Mouse (Mus musculus) urinary bladder, adult 2 months (tissue): ENCODE results near the gene Zfp874b. TPM values are rescaled to one million over a fixed set of nuclear protein-coding genes. Genes with fewer than 3 reads are reported as not detected.
"Not testable (repeated sequence)": the region's sequence is repeated elsewhere in the genome, so short reads cannot be mapped to it uniquely, and the experiment has no call there.

ENCODE experiments used
- DNase-seq: peaks from one replicate; pipeline ENCODE4 v3.0.0; 2022; ENCODE audit warnings: low spot score
- polyA plus RNA-seq: library from polyadenylated mRNA; depleted of rRNA; stranded (reverse); fragments of >200 nt; gene quantifications from 2 replicates; pipeline ENCODE4 v1.2.3, GENCODE M21; 2012; rRNA removed

The Zfp874b gene
- polyA plus RNA-seq, result 7.3 and 8.7 TPM in 2 replicates

DNA sequence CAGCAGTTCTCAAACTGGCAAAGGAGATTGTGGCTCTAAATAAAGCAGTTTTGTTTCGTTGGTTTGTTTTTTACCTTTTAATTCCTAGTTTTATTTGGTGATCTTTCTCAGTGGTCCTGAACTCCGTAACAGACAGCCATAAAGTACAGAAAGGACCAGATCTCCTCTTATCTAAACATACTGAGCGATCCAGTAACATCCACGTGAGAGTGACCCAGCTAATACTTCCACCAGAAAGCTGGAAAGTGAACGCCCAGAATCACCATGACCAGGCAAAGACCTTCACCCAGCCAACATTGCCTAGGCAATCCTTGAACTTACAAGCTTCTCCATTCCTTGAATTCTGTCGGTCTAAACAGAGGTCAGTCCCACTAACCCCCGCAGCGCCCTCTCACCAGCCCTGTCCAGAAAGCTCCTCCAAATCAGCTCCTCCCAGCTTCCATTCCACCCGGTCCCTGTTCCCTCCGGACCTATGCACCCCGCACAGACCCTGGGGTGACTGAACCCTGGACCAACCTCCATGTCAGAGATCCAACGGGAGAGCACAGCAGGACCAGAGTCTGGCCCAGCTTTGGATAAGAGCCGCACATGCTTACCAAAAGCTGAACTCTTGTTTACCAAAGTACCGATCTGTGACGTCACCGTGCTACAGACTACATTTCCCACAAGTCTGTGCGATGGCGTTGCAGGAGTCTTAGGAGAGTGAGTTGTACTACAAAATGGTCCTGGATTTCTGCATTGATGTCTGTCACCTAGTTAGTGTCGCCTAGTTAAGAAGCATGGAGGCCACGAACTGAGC, at the start of gene Zfp874b:
Zfp874b (minus strand) TSS at position 634 of the 799 bp plus-strand sequence.
- peak; percentile 72 for DNase-seq

DNA sequence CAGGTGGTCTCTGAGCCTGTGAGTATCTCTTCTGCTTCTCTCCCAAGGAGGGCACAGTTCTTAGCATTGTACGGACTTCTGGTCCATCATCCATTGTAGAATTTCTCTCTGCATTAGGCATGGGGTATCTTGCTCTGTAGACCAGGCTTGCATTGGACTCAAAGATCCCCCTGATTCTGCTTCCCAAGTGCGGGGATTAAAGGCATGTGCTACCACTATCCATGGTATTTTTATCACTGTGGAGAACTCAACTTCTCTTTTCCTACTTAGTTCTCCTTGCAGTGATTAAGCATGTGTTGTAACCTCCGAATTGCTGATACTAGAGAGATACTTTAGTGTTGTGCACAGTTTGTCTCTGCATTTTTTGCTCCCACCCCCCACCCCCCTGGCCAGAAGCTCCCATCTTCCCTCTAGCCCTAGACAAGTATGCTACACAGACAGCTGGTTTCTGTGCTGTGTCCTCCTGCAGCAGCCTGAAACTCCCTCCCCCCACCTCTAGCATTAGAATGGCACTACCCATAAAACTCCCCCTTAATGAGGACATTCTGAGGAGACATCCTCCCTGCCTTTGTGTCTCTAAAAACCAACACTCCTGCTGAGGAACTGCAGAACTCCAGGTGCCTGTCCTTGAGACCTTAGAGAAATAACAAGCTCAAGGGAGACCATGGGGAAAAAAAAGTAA, 43.1 kb upstream of the Zfp874b start:
- DNase-seq, result no peak

DNA sequence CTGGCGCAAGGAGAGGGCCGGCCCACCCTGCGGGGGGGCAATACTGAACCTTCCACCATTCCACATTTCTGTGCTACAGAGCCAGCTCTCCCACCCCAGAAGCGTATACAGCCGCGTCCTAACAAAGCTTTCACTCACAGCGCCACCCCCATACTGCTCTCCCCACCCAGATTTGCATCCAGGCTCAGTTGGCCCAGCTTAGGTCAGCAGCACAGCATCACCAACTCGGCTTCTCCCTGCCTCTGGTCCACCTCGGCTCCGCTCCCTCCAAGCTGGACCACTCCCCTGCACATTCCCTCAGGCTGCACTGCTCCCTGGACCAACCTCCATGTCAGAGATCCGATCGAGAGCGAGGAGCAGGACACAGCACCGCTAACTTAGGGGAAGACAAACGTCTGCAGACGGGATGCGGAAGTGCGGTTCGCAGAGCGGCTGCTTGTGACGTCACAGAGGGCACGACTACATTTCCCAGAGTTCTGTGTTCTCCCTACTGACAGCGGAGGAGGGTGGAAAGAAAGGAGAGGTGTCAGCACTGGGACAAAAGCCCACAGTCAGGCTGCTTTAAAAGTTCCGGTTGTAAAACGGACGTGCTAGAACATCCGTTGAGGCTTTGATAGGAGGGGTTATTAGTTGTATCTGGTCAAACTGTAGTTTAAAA, 41.8 kb upstream of the Zfp874b start, which contains the start of the genes Gm26965 and Zfp87:
Gm26965 (minus strand) TSS at position 399 of the 658 bp plus-strand sequence.
Zfp87 (minus strand) TSS at position 425 of the 658 bp plus-strand sequence.
- DNase-seq, result peak; percentile 67

DNA sequence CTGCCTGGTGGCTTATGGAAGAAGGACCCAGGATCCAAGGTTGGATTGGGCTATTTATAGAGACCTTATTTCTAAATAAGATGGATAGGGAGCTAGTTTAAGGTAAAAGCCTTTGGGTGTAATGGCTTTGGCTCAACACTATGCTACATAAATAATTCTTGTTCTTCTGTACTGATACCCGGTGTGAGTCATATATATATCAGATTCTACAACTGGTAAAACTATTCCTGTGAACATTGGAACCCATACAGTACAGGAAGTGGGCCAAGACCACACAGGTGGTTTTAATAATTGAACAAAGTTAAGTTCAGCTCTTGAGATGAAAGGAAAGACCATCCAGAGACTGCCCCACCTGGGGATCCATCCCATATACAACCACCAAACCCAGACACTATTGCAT, 16.9 kb upstream of the Zfp874b start:
- no peak for DNase-seq

DNA sequence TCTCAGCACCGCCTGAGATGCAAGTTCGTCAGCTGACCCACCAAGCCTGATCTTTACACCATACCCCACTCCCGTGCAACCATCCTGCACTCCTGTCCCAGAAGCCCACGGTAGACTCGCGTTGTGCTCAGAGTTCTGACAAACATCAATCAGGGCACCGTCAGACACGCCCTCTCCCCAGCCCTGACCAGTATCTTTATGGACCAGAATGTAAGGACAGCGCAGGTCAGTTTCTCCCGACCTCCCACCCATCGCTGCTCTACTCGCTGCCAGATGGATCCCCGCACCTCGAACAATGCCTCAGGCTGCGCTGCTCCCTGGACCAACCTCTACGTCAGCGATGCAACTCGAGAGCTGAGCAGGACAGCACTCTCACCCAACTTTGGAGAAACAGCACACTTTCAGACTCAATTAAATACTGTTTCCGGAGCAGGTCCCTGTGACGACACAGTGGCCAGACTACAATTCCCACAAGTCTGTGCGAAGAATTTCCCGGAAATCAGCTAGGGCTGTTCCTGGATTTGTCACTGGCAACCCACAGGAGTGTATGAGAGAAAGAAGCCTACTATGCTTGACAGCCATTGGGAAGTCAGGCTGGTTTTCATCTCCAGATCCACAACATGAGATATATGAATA, 16.1 kb upstream of the Zfp874b start, which contains the start of gene Zfp58:
Zfp58 (minus strand) TSS at position 472 of the 636 bp plus-strand sequence.
- DNase-seq, result peak; percentile 43

DNA sequence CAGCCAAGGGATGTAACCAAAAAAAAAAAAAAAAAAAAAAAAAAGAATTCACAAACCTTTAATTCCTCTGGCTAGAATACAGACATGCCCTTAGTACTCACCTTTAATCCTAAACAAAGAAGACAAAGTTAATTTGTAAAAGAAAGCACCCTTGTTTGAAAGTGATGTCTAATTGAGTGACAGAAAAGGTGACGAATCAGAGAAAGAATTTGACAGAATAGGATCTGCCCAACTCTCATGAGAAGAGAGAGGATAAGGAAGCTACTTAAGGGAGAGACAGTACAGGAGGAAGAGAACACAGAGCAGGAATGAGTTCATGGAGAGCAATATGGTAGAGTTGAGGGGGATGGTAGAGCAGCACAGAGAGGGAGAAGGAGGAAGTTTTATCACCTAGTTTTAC, 11.6 kb upstream of the Zfp874b start:
- no peak for DNase-seq

DNA sequence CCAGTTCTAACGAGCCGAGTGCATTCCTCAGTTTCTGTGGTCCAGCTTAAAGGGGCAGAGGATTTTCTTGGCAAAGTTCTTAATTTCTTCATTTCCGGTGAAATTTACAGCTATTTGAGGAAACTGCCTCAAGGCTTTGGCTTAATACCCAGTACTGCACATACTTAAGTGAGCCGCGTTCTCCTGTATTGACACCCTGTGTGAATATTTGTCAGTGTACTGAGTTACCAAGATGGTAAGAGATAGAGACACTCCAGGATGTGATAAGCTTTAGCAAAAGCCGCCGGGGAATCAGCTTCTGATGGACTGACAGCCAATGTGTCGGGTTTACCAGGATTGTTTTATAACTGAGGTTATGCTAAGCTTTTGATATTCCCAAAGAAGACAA, 360 bp upstream of the Zfp874b start:
- DNase-seq, result no peak

DNA sequence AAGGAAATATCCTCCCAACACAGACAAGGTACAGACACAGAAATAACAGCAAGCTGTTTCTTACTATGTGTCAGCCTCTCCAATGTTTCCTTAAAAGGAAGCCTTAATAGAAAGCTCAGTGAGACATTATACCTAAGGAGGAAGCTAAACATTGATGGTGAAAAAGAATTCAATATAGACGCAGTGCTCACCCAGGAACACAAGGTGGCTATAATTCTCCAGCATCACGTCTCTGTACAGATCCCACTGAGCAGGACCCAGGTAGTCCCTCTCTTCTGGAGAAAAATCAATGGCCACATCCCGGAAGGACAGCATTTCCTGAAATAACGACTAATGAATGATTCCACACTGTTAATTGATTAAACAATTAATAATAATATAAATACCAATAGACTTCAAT, 2.5 kb downstream of the Zfp874b start:
- DNase-seq, result no peak

DNA sequence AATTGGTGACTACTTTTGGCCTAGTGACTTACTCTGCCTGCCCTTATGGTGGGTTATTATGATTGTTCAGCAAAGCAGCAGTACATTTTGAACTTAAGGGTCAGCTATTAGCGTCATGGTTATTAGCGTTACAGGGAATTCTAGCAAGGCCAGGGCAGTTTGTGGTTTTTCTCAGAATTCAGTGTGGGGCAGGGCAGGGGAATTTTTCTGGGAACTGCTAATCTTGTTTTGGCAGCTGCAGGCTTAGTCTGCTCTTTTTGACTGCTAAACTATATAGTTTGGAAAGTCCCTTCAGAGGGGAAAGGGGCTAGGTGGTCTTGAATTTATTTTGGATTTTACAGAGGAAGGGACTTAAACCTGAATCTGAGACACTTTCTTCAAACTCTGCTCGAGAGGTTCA, 14.8 kb downstream of the Zfp874b start:
- no peak for DNase-seq

DNA sequence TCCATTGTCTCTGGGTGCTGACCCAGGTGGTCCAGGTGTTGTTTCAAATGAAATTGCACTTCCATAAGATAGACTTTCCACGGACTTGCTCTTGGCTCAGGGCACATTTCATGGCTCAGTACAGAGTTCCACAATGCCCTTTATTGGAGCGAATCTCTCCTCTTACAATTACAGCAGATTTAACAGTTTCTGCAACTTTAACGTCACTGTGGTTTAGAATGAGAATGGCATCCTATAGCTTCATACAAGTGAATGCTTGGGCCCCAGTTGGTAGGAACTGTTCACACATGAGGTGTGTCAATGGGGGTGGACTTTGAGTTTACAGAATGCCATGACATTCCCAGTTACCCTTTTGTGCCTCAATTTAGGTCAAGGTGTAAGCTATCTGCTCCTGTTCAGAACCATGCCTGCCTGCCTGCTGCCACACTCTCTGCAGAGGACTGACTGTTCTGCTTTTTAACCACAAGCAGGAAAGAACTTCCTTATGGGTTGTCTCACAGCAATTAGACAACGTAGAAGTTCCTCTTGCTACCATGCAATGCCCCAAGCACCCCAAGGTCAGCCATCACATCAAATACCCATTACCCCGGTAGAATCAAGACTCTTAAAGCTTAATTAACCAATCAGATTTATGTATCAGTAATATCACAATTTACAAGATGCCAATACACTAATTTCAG, 20.4 kb downstream of the Zfp874b start:
- DNase-seq, result not testable (repeated sequence)

DNA sequence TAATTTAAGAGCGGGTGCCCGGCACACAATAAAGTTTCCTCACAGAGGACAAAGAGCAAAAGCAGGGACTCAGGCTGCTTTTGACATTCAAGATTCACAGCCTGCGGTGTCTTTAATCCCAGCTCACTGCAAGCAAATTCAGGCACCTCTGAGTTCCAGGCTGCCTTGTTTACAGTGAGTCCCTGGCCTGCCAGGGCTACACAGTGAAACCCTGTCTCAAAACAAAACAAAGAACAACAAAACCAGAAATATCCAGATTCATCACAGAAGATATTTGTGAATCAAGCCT, 32.1 kb downstream of the Zfp874b start:
- DNase-seq, result no peak

DNA sequence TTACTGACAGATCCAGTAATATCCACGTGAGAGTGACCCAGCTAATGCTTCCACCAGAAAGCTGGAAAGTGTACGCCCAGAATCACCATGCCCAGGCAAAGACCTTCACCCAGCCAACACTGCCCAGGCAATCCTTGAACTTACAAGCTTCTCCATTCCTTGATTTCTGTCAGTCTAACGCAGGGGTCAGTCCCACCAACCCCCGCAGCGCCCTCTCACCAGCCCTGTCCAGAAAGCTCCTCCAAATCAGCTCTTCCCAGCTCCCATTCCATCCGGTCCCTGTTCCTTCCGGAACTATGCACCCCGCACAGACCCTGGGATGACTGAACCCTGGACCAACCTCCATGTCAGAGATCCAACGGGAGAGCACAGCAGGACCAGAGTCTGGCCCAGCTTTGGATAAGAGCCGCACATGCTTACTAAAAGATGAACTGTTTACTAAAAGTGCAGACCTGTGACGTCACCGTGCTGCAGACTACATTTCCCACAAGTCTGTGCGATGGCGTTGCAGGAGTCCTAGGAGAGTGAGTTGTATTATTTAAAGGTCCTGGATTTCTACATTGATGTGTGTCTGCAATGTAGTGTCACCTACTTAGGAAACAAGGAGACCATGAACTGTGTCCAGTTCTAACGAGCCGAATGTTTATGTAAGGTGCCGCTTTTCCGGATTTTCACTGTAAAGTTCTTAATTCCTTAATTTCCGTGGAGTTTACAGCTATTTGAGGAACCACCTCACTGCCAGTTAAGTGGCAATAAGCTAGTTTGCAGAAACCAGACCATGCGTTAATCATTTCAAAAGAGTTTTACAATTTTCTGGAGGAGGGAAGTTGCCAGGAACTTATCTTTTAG, 32.7 kb downstream of the Zfp874b start, which contains the start of gene Zfp874a:
Zfp874a (minus strand) TSS at position 453 of the 849 bp plus-strand sequence.
- DNase-seq, result peak; percentile 37

DNA sequence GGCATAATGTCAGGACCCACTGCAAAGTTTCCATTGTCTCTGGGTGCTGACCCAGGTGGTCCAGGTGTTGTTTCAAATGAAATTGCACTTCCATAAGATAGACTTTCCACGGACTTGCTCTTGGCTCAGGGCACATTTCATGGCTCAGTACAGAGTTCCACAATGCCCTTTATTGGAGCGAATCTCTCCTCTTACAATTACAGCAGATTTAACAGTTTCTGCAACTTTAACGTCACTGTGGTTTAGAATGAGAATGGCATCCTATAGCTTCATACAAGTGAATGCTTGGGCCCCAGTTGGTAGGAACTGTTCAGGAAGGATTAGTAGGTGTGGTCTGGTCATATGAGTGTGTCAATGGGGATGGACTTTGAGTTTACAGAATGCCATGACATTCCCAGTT, 47.0 kb downstream of the Zfp874b start:
- not testable (repeated sequence) for DNase-seq

DNA sequence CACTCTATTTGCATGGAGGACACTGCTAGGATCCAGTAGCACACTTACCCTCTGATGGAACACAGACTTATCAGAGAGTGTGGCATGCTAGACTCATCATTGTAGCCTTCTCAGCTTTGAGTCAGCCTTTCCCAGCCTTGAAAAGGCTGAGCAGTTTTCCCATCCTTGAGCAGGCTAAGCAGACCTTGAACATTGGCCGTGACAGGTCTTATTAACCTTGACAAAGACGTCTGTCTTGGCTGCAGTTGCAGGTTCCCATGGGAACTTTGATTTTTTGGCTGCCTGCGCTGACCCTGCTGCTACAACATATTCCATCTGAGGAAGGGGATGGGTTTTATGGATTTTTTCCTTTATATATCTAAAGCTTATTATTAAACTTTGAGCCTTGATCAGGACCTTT, 55.9 kb downstream of the Zfp874b start:
- no peak for DNase-seq

DNA sequence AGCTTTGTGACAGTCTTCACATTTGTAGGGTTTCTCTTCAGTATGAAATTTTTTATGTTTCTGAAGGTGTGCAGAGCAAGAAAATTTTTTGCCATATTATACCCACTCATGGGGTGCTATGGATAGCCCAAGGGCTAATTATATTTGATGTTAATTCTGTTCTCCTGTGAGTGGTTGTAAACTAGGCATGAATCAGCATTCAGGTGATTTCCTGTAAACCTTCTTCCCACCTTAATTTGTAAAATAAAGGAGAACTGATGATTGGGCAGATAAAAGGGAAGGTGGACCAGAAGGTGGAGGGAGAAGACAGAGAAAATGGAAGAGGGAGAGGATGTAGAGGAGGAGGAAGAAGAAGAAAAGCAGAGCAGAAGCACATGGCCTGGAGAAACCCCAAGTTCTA, 58.4 kb downstream of the Zfp874b start:
- DNase-seq, result not testable (repeated sequence)

DNA sequence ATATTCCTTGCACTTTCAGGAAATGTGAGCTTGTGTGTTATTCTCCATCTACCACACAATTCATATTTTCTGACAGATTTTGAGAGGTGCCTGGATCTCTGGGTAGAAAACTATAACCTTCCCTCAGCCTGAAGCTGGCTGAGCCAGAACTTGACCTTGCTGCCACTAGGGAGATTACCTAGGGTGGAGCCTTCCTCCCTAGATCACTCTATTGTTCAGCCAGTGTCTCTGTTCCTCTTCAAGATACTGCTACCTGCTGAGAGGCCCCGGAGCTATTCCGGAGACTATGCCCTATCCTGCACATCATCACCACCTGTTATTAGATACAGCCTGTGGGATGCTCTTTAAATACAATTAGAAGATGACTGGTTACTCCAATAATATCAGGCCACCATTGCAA, 61.5 kb downstream of the Zfp874b start:
- not testable (repeated sequence) for DNase-seq
